Mouse (Mus musculus) liver, embryonic 14.5 days (tissue): ENCODE data around the gene Ska3.

Source experiments
- CTCF ChIP-seq: IDR thresholded peaks from 2 replicates; pipeline ENCODE4 v1.5.1; 2016; ENCODE audit warnings: antibody characterized with exemption, low read depth, control low read depth
- EP300 ChIP-seq: IDR thresholded peaks from 2 replicates; pipeline ENCODE4 v1.6.1; 2016; ENCODE audit warnings: antibody characterized with exemption, low read depth

DNA sequence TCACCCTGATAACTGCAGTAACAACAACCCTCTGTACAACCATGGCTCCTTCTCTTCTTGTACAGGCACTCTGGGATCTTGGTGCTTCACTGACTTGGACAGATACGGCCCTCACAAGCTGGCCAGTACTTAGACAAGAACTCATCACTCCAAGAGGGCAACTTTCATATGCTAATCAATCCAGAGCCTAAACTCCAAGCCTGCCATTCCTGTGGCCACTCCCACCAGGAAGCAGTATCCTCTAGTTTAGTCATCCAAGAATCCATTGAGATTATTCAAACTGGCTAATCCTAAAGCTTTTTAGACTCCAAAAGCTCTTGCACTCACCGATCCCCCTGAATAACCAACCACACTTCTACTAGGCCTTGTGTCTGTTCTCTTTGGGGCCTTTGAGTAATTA lies 27.0 kb upstream of the Ska3 start:
- no peak for TF ChIP-seq CTCF
- TF ChIP-seq EP300, result no peak
